Mouse (Mus musculus): ENCODE results near the gene Abcg1.

Gene Abcg1

GRCm38 (mm10) chr17:31079078-31079840, 21.8 kb downstream of the Abcg1 start:
- DNase-seq (ENCODE audit: low spot score), result no peak

GRCm38 (mm10) chr17:31082296-31083078, 25.0 kb downstream of the Abcg1 start:
- DNase-seq (ENCODE audit: low spot score), result no peak

GRCm38 (mm10) chr17:31085519-31085918, 28.0 kb downstream of the Abcg1 start:
- no peak for DNase-seq (ENCODE audit: low spot score)

GRCm38 (mm10) chr17:31086196-31086595, 28.7 kb downstream of the Abcg1 start:
- no peak for DNase-seq (ENCODE audit: low spot score)

- no peak for DNase-seq (ENCODE audit: low spot score)
These were observed 31.2 kb downstream of the Abcg1 start for GRCm38 (mm10) chr17:31088711-31089110.

GRCm38 (mm10) chr17:31089848-31090247, 32.4 kb downstream of the Abcg1 start:
- no peak for DNase-seq (ENCODE audit: low spot score)

- DNase-seq (ENCODE audit: low spot score), result no peak
These were observed 33.7 kb downstream of the Abcg1 start for GRCm38 (mm10) chr17:31091023-31091735.

GRCm38 (mm10) chr17:31094781-31095180, 37.3 kb downstream of the Abcg1 start:
- DNase-seq (ENCODE audit: low spot score), result no peak

GRCm38 (mm10) chr17:31095570-31095969, 38.1 kb downstream of the Abcg1 start:
- no peak for DNase-seq (ENCODE audit: low spot score)

GRCm38 (mm10) chr17:31096893-31097292, 39.4 kb downstream of the Abcg1 start:
- no peak for DNase-seq (ENCODE audit: low spot score)

GRCm38 (mm10) chr17:31098788-31099187, 41.3 kb downstream of the Abcg1 start:
- no peak for DNase-seq (ENCODE audit: low spot score)

- DNase-seq (ENCODE audit: low spot score), result no peak
These were observed 45.6 kb downstream of the Abcg1 start for GRCm38 (mm10) chr17:31103007-31103570.

- no peak for DNase-seq (ENCODE audit: low spot score)
These were observed 46.3 kb downstream of the Abcg1 start for GRCm38 (mm10) chr17:31103823-31104222.

- no peak for DNase-seq (ENCODE audit: low spot score)
These were observed 50.9 kb downstream of the Abcg1 start for GRCm38 (mm10) chr17:31108388-31108787.

- DNase-seq (ENCODE audit: low spot score), result no peak
These were observed 55.8 kb downstream of the Abcg1 start for GRCm38 (mm10) chr17:31113191-31113856.

GRCm38 (mm10) chr17:31116063-31116462, 58.6 kb downstream of the Abcg1 start:
- no peak for DNase-seq (ENCODE audit: low spot score)

GRCm38 (mm10) chr17:31117946-31118345, 60.5 kb downstream of the Abcg1 start:
- DNase-seq (ENCODE audit: low spot score), result no peak

GRCm38 (mm10) chr17:31119429-31119828, 62.0 kb downstream of the Abcg1 start:
- peak; percentile 46 for DNase-seq (ENCODE audit: low spot score)

- DNase-seq (ENCODE audit: low spot score), result peak; percentile 27
These were observed 64.5 kb downstream of the Abcg1 start for GRCm38 (mm10) chr17:31121975-31122374.

GRCm38 (mm10) chr17:31125548-31126266, 68.2 kb downstream of the Abcg1 start:
- DNase-seq (ENCODE audit: low spot score), result no peak

GRCm38 (mm10) chr17:31128708-31129318, 71.3 kb downstream of the Abcg1 start:
- DNase-seq (ENCODE audit: low spot score), result no peak
